Mouse (Mus musculus): Measurements from ENCODE around the gene Gdf1. TPM values are rescaled to one million over a fixed set of nuclear protein-coding genes. Genes with fewer than 3 reads are reported as not detected.
A peak's percentile ranks its signal among the peaks of the same experiment; 100 is the strongest.

Gdf1 gene
- polyA plus RNA-seq, 1 experiment from 2014 or later, result 0.29 TPM

DNA sequence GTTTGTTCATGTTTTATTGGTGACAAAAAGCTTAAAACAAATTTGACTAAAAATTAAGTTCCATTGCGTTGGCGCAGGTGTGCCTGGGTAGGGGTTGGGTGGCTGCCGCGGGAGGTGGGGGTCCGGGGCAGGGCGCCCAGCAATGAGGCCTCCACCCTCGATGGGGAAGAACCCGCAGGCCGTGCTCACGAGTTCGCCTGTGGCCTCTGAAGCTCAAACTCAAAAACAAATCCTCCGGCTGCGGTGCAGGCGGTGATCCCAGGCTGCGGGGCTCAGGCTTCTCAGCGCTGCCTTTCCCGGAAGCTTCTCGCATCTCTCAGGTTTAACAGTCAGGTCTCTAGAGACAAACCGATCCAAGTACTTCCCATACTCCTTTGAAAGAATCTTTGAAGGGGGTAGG, 1.9 kb downstream of the Gdf1 start:
- H3K4me3 ChIP-seq (replicated peaks), result no peak overlapping the region
- DNase-seq, result no peak

DNA sequence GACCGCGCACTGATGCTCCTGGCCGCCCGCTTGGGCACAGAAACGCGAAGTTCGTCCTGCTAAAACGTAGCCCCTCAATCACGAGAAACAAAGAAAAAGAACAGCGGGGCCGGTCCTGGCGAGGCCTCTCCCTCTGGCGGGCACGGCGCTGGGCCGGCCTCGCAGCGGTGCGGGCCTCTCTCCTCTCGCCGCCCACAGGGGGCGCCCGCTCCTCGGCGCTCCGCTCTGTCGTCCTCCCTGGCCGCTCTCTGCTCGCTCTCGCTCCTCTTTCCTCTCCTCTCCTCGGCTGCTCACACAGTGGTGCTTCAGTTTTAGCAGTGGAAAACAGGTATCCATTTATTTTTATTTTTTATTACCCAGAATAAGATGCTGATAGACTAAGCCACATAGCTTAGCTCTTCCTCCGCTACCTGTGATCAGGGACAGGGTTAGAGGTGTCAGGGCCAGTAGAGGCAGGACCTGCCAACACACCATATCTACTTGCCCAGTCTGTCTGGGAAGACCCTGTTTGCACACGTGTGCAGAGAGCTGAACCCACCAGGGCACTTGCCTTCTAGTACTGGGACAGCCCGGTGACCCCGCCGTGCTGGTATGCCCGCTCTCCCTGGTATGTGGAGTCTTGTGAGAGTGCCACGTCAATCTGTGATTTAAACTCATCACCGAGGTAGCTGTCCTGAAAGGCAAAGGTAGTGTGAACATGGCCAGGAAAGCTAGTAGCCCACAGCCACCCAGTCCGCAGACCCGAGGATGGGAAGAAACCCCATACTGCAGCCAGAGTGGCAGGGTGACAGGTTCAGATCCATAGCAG, 2.7 kb downstream of the Gdf1 start:
- Histone ChIP-seq H3K27ac (no peak overlapping the region; the same call in 1 of the 2 replicates), H3K27me3 (no peaks in the 10 kb centered on the region; the same call in 1 of the 2 replicates), H3K36me3 (peaks cover 68% of the 10 kb centered on the region), H3K9me3 (replicated peaks) (0 out of 2 replicates have a peak, but pooled peaks cover 3% of the 10 kb centered on the region), H3K4me2 (no peak overlapping the region), H3K4me1 (replicated peaks) (peaks cover 50% of the 10 kb centered on the region), H3K9ac (no peak overlapping the region), H3K4me3 (replicated peaks) (no peak overlapping the region)
- 53% methylated on average over 41 of the region's 41 CpGs for WGBS (ENCODE audit: insufficient replicate concordance)
- ATAC-seq (ENCODE audit: low read depth) (0 out of 2 replicates have a peak, but pooled peaks have one; percentile 32), DNase-seq (peak; percentile 44)

More for the DNA sequence above, 1.9 kb downstream of the Gdf1 start:
- ATAC-seq (ENCODE audit: low read depth), result no peak
- Histone ChIP-seq H3K4me2 (no peak overlapping the region), H3K27me3 (no peaks in the 10 kb centered on the region; the same call in 1 of the 2 replicates), H3K9me3 (replicated peaks) (0 out of 2 replicates have a peak, but pooled peaks cover 3% of the 10 kb centered on the region), H3K9ac (no peak overlapping the region), H3K4me1 (replicated peaks) (peaks cover 55% of the 10 kb centered on the region), H3K36me3 (peaks cover 60% of the 10 kb centered on the region), H3K27ac (no peak overlapping the region)
- WGBS (ENCODE audit: insufficient replicate concordance), result 91% methylated on average over 19 of the region's 19 CpGs

DNA sequence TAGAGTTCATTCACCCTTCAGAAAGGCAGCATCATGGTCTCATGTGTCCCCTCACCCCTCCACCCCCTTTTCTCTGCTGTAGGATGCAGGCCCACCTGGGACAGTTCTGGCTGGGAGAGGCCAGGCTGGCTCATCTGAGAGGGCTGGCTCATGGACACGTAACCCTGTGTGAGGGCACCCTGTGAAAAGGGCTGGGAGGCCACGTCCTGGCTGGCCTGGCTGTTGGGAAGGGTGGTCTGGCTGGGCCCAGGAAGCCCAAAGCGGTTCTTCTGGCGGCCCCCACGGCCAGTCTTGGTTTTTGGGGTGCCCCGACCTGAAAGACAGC, 3.2 kb downstream of the Gdf1 start:
- no peak overlapping the region for H3K4me2 ChIP-seq
- peaks cover 44% of the 10 kb centered on the region for H3K4me1 ChIP-seq (replicated peaks)
- H3K27ac ChIP-seq, result no peak overlapping the region
- H3K9me3 ChIP-seq (replicated peaks), result no peaks in the 10 kb centered on the region
- peaks cover 74% of the 10 kb centered on the region for H3K36me3 ChIP-seq
- H3K9ac ChIP-seq, result no peak overlapping the region
- ATAC-seq (ENCODE audit: low read depth), result no peak
- no peaks in the 10 kb centered on the region; the same call in 1 of the 2 replicates for H3K27me3 ChIP-seq
- H3K4me3 ChIP-seq (replicated peaks), result no peak overlapping the region
- WGBS (ENCODE audit: insufficient replicate concordance), result 94% methylated on average over 6 of the region's 6 CpGs
- no peak for DNase-seq

DNA sequence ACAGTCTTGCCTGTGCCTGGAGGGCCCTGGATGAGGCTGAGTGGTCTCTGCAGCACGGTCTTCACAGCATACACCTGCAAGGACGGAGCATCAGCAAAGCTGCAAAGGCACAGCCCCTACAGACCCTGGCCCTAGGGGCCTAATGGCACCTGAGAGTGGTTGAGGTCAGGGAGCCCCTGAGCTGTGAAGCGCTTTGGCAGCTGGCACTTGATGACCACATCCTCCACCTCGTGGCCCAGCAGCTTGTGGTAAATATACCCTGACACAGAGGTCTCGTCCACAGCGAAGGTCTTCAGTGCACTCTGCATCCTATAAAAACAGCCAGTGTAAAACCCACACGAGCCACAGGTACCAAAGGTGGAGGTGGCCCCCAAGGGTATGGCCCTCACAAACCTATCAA, 9.3 kb downstream of the Gdf1 start:
- no peak overlapping the region for H3K4me3 ChIP-seq (replicated peaks)
- no peak overlapping the region for H3K27ac ChIP-seq
- H3K4me1 ChIP-seq (replicated peaks), result peaks cover 12% of the 10 kb centered on the region
- no peaks in the 10 kb centered on the region for H3K9me3 ChIP-seq (replicated peaks)
- no peak for DNase-seq
- no peaks in the 10 kb centered on the region for H3K27me3 ChIP-seq
- WGBS (ENCODE audit: insufficient replicate concordance), result 87% methylated on average over 7 of the region's 7 CpGs
- no peak for ATAC-seq (ENCODE audit: low read depth)
- H3K36me3 ChIP-seq, result peaks cover 100% of the 10 kb centered on the region
- no peak overlapping the region for H3K4me2 ChIP-seq
- no peak overlapping the region for H3K9ac ChIP-seq

DNA sequence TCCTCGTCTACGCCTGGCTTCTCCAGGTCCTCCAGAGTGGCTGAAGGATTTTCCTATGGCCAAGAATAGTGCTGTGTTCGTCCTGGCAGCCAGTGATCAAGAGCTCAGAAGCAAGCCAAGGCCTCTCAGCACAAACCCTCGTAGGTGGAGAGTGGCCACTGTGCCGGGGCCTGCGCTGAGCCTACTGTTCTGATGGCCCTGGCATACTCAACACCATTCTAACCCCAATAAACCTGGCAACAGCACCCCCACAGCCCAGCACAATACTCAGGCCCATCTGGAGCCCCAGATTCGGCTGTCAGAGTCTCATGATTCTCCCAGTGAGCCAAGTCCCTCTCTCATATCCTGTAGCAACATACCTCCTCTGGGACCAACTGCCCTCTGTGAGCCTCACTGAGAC, 11.0 kb downstream of the Gdf1 start:
- peaks cover 94% of the 10 kb centered on the region for H3K36me3 ChIP-seq
- no peaks in the 10 kb centered on the region for H3K27me3 ChIP-seq
- no peak overlapping the region for H3K4me2 ChIP-seq
- 89% methylated on average over 7 of the region's 7 CpGs for WGBS (ENCODE audit: insufficient replicate concordance)
- no peak for DNase-seq
- peaks cover 30% of the 10 kb centered on the region for H3K4me1 ChIP-seq (replicated peaks)
- no peak for ATAC-seq (ENCODE audit: low read depth)
- H3K9me3 ChIP-seq (replicated peaks), result no peaks in the 10 kb centered on the region
- no peak overlapping the region for H3K4me3 ChIP-seq (replicated peaks)
- H3K27ac ChIP-seq, result no peak overlapping the region; the same call in 1 of the 2 replicates
- H3K9ac ChIP-seq, result no peak overlapping the region

DNA sequence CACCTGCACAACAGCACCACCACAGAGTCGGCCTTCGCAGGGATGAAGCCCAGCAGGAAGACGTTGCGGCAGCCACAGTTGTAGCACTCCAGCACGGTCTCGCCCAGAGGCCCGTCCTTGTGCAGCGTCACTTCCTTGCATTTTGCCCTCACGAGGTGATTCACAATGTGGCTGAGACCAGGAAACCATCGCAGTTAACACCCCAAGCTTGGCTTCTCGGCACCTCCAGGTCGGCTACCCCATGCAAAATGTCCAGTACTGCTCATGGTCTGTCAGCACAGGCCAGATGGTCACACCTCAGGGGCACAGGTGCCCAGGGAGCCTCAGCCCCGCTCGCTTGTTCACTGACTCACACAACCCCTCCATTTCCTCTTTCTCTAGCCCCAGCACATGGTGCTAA, 12.4 kb downstream of the Gdf1 start:
- H3K4me1 ChIP-seq (replicated peaks), result peaks cover 43% of the 10 kb centered on the region
- H3K4me3 ChIP-seq (replicated peaks), result no peak overlapping the region
- no peaks in the 10 kb centered on the region for H3K27me3 ChIP-seq
- H3K27ac ChIP-seq, result no peak overlapping the region
- no peaks in the 10 kb centered on the region for H3K9me3 ChIP-seq (replicated peaks)
- H3K36me3 ChIP-seq, result peaks cover 93% of the 10 kb centered on the region
- DNase-seq (no peak), ATAC-seq (ENCODE audit: low read depth) (no peak)
- H3K9ac ChIP-seq, result no peak overlapping the region
- H3K4me2 ChIP-seq, result no peak overlapping the region
- 86% methylated on average over 14 of the region's 14 CpGs for WGBS (ENCODE audit: insufficient replicate concordance)

DNA sequence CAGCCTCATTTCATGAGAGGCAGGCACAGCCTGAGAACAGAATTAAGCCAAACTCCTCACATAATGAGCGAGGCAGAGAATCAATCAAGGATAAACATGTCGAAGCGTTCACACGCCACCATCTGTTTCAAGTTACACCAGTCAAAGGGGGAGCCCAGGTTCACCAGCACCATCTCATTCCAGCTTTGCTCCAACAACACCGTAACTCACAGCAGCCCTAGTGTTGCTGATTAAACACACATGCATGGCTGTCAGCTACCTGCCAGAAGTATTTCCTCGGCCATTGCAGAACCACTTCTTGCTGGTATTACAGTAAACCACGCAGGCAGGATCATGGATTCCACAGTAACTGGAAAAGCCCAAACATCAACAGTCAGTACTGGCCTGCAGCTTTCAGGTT, 13.5 kb downstream of the Gdf1 start:
- Histone ChIP-seq H3K9ac (no peak overlapping the region), H3K4me3 (replicated peaks) (no peak overlapping the region), H3K4me1 (replicated peaks) (peaks cover 54% of the 10 kb centered on the region), H3K27me3 (no peaks in the 10 kb centered on the region), H3K4me2 (no peak overlapping the region), H3K27ac (no peak overlapping the region), H3K9me3 (replicated peaks) (no peaks in the 10 kb centered on the region), H3K36me3 (peaks cover 93% of the 10 kb centered on the region)
- ATAC-seq (ENCODE audit: low read depth) (no peak), DNase-seq (no peak)
- WGBS (ENCODE audit: insufficient replicate concordance), result 86% methylated on average over 7 of the region's 7 CpGs

DNA sequence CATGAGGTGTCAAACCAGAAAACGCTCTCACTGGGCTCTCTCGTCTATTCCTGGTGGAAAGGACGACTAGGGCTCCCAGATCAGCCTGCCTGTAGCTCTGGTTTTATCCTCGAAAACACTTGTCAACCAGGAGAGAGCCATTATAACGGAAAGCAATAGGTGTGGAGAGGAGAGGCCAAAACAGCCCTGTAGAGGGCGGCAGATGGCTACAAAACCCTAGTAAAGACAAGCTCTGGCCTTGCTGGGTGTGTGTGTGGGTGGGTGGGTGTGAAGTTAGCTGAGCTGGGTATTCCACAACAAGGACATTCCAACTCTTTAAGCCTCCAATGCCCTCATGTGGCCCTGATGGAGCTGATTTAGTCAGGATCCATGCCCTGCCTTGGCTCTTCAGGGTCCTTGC, 14.1 kb downstream of the Gdf1 start:
- ATAC-seq (ENCODE audit: low read depth) (peak; percentile 33; the same call in 1 of the 2 replicates), DNase-seq (no peak)

DNA sequence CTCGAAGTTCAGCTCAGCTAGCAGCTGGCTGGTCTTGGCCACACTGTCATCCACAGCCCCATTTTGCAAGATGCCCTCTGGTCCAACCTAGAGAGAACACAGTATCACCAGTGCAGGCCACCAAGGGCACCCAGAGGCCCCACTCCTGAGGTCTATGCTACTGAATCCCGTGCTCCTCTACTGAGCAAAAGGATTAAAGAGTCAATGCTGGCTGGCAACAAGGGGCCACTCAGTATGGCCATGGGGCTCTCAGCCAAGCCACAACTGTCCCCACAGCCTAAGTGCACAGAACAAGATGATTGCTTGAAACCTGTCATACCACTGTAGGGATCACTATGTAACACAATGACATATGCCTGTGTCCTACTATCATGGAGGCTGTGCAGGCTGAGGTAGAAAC, 14.7 kb downstream of the Gdf1 start:
- Histone ChIP-seq H3K9me3 (replicated peaks) (no peaks in the 10 kb centered on the region), H3K4me2 (no peak overlapping the region), H3K4me1 (replicated peaks) (peaks cover 66% of the 10 kb centered on the region), H3K27ac (peak overlapping the region; percentile 40), H3K9ac (no peak overlapping the region), H3K4me3 (replicated peaks) (no peak overlapping the region), H3K27me3 (no peaks in the 10 kb centered on the region), H3K36me3 (peaks cover 93% of the 10 kb centered on the region)
- DNase-seq (no peak), ATAC-seq (ENCODE audit: low read depth) (no peak; the same call in 1 of the 2 replicates)
- 73% methylated on average over 2 of the region's 2 CpGs for WGBS (ENCODE audit: insufficient replicate concordance)

More for the DNA sequence above, 14.1 kb downstream of the Gdf1 start:
- Histone ChIP-seq H3K4me2 (no peak overlapping the region), H3K27ac (peak overlapping the region; percentile 40; the same call in 1 of the 2 replicates), H3K4me3 (replicated peaks) (no peak overlapping the region), H3K4me1 (replicated peaks) (peaks cover 60% of the 10 kb centered on the region), H3K9ac (no peak overlapping the region), H3K9me3 (replicated peaks) (no peaks in the 10 kb centered on the region), H3K27me3 (no peaks in the 10 kb centered on the region), H3K36me3 (peaks cover 93% of the 10 kb centered on the region)
- WGBS (ENCODE audit: insufficient replicate concordance), result 67% methylated on average over 6 of the region's 6 CpGs

DNA sequence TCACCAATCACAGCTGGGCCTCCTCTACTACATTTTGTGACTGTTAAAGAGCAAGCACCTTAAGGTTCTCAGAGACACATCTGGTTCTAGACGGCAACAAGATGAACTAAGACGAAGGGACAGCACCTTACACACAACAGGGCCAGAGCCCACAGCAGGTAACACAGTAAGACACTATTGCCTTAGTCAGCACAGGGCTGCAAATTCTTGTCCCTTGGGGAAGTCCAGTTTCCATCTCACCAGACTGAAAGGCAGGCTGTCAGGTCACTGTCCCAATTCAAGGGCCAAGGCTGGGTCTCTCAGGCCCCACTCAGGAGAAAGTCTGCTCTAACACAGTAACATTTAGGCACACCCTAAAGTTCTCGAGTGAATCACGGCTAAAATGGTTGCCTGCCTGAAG, 17.8 kb downstream of the Gdf1 start:
- Histone ChIP-seq H3K9ac (peak overlapping the region; percentile 36; the same call in 1 of the 2 replicates), H3K4me3 (replicated peaks) (no peak overlapping the region), H3K36me3 (peaks cover 81% of the 10 kb centered on the region), H3K4me1 (replicated peaks) (peaks cover 90% of the 10 kb centered on the region), H3K27me3 (no peaks in the 10 kb centered on the region), H3K4me2 (no peak overlapping the region), H3K27ac (no peak overlapping the region; the same call in 1 of the 2 replicates), H3K9me3 (replicated peaks) (no peaks in the 10 kb centered on the region)
- WGBS (ENCODE audit: insufficient replicate concordance), result 76% methylated on average over 4 of the region's 4 CpGs
- no peak for ATAC-seq (ENCODE audit: low read depth)
- DNase-seq, result no peak

DNA sequence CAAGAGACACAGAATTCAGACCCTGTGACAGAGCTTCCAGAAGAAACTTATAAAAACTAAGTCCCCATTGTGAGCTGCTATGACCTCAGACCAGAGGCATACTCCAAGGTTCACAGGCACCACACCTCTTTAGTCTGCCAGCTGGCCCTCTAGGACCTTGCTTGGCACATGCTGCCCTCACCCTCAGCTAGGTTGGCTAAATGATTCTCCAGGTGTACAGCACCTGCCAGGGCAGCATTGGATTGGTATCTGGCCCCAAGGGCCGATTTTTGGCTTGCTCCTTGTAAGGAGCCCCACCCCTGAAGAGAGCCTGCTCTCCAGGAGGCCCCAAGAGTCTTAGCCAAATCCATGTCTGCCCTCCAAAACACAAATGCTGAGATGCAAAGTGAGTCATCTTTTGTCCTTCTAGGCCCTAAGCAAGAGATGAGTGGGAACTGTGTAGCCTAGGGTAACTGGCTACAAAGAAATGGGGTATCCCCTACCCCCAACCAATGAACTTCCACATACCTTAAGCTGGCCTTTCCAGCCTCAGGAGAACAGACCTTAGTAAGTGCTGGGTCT, 18.3 kb downstream of the Gdf1 start:
- DNase-seq, result no peak
- peak overlapping the region; percentile 32; the same call in 1 of the 2 replicates for H3K4me2 ChIP-seq

More for the DNA sequence above, 18.3 kb downstream of the Gdf1 start:
- no peak for ATAC-seq (ENCODE audit: low read depth)
- WGBS (ENCODE audit: insufficient replicate concordance), result 57% methylated on average over 1 of the region's 1 CpGs
- H3K36me3 ChIP-seq, result peaks cover 76% of the 10 kb centered on the region
- peak overlapping the region; percentile 26 for H3K27ac ChIP-seq
- no peak overlapping the region for H3K4me3 ChIP-seq (replicated peaks)
- peaks cover 90% of the 10 kb centered on the region for H3K4me1 ChIP-seq (replicated peaks)
- H3K9me3 ChIP-seq (replicated peaks), result no peaks in the 10 kb centered on the region
- H3K9ac ChIP-seq, result peak overlapping the region; percentile 36; the same call in 1 of the 2 replicates
- H3K27me3 ChIP-seq, result no peaks in the 10 kb centered on the region

Measured in liver, embryonic 13.5 days (tissue).